Mouse (Mus musculus) frontal cortex, postnatal 10 days (tissue): ENCODE data around the gene F12.

Experiments
- DNase-seq, 2 experiments: peaks; one replicate each; pipeline ENCODE4 v3.0.0; 2022; ENCODE audit warnings: low spot score in 2 of 2, mixed read lengths in 1 of 2

Gene F12

GRCm38 (mm10) chr13:55371740-55372139 is 54.9 kb downstream of the F12 start:
- no peak for DNase-seq

GRCm38 (mm10) chr13:55371007-55371681 is 55.4 kb downstream of the F12 start:
- DNase-seq: no peak

- DNase-seq: no peak
These were observed 56.4 kb downstream of the F12 start for GRCm38 (mm10) chr13:55370234-55370633.

- peak; percentile 23 to 56 for DNase-seq
These were observed 57.0 kb downstream of the F12 start, which contains the start of gene Rgs14 for GRCm38 (mm10) chr13:55369531-55370114. TSS of gene Rgs14 (plus strand) at chr13:55369732.

- DNase-seq: no peak
These were observed 58.2 kb downstream of the F12 start for GRCm38 (mm10) chr13:55368401-55368800.
